Mouse (Mus musculus) lung, postnatal 0 days (tissue): Measurements from ENCODE around the gene Dock10. TPM values are rescaled to one million over a fixed set of nuclear protein-coding genes. Genes with fewer than 3 reads are reported as not detected.

Source experiments
- ATAC-seq: fragments of 200-750 bp; cut with Nextera tagmentation; 2 replicates; pipeline ENCODE4 v1.8.0; 2017; ENCODE audit warnings: moderate library complexity
- DNase-seq: peaks from one replicate; pipeline ENCODE4 v3.0.0-alpha.2; 2016; ENCODE audit warnings: low spot score
- H3K27ac ChIP-seq: fragments of 300-500 bp; sonication (generic); 2 replicates; pipeline ENCODE4 v1.5.1; 2014; ENCODE audit warnings: antibody characterized with exemption, mild to moderate bottlenecking, low read length, mixed read lengths
- H3K27me3 ChIP-seq: fragments of 300-500 bp; sonication (generic); replicated peaks from 2 replicates; pipeline ENCODE4 v1.6.1; 2014; ENCODE audit warnings: low read length, mixed read lengths; ENCODE audit not compliant: insufficient read depth
- H3K36me3 ChIP-seq: fragments of 300-500 bp; sonication (generic); 2 replicates; pipeline ENCODE4 v1.6.1; 2014; ENCODE audit warnings: low read length, mixed read lengths; ENCODE audit not compliant: insufficient read depth
- H3K4me1 ChIP-seq: fragments of 300-500 bp; sonication (generic); 2 replicates; pipeline ENCODE4 v1.6.1; 2014; ENCODE audit warnings: antibody characterized with exemption, low read depth, low read length, mixed read lengths; ENCODE audit not compliant: insufficient read depth
- H3K4me2 ChIP-seq: fragments of 300-500 bp; sonication (generic); replicated peaks from 2 replicates; pipeline ENCODE4 v1.6.1; 2014; ENCODE audit warnings: low read depth, mild to moderate bottlenecking, low read length, moderate library complexity, mixed read lengths
- H3K4me3 ChIP-seq: fragments of 300-500 bp; sonication (generic); 2 replicates; pipeline ENCODE4 v1.5.1; 2014; ENCODE audit warnings: low read depth, low read length
- H3K9ac ChIP-seq: fragments of 300-500 bp; sonication (generic); replicated peaks from 2 replicates; pipeline ENCODE4 v1.6.1; 2014; ENCODE audit warnings: low read depth, mild to moderate bottlenecking
- H3K9me3 ChIP-seq: fragments of 300-500 bp; sonication (generic); 2 replicates; pipeline ENCODE4 v1.6.1; 2016; ENCODE audit warnings: low read length, mixed read lengths
- CTCF ChIP-seq: IDR thresholded peaks from 2 replicates; pipeline ENCODE4 v1.5.1; 2016; ENCODE audit warnings: antibody characterized with exemption, mild to moderate bottlenecking
- EP300 ChIP-seq: IDR thresholded peaks from 2 replicates; pipeline ENCODE4 v1.6.1; 2016; ENCODE audit warnings: antibody characterized with exemption, mild to moderate bottlenecking, control low read depth
- WGBS: fragments of 180-500 bp; shearing (Covaris S2); extraction: QIAGEN DNeasy Blood & Tissue Kit; methylation state at CpG from one replicate; pipeline ENCODE4 v1.1.7; 2014; 5-methylcytosine and 5-hydroxymethylcytosine counted together
- polyA plus RNA-seq: library from polyadenylated mRNA; unstranded; fragments of >200 nt; fragmentation: Nextera tagmentation; extraction: Ambion mirVana; gene quantifications from 2 replicates; pipeline ENCODE4 v1.2.1, GENCODE M21; 2015

Gene Dock10
- polyA plus RNA-seq, 1 experiment from 2014 or later, result 6.0 TPM

DNA sequence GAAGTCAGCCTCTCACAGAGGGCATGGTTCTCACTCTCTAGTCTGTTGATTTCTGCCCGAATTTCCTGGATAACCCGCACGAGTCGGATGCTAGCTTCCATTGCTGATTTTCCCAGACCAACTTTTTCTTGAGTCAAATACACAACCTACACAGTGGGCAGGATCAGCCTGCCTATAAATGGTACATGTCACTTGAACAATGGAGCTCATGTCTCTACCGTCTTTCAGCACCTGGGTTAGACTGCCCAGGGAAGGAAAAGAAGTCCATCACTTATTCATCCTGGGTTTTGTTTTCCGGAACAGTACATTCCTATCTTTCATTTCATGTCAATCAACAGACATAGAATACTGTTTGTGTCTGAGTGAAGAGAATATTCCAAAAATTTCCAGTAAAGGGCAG is 297.0 kb downstream of the Dock10 start, which contains the start of gene Gm45261:
Gene Gm45261, minus strand, starts transcription at position 101 of the 400 bp plus-strand sequence.
- DNase-seq (no peak), ATAC-seq (no peak)
- no peak within 1 kb of the TSS for H3K27ac ChIP-seq
- H3K4me1 ChIP-seq, result no peaks in the 10 kb centered on the region
- H3K9ac ChIP-seq, result no peak within 1 kb of the TSS
- H3K36me3 ChIP-seq, result no peaks in the 10 kb centered on the region
- no peaks in the 10 kb centered on the region for H3K27me3 ChIP-seq
- H3K4me3 ChIP-seq, result no peak within 1 kb of the TSS
- no peaks in the 10 kb centered on the region for H3K9me3 ChIP-seq
- 82% methylated on average over 6 of the region's 6 CpGs for WGBS
- TF ChIP-seq CTCF (no peak), EP300 (no peak)
- H3K4me2 ChIP-seq, result no peak within 1 kb of the TSS

DNA sequence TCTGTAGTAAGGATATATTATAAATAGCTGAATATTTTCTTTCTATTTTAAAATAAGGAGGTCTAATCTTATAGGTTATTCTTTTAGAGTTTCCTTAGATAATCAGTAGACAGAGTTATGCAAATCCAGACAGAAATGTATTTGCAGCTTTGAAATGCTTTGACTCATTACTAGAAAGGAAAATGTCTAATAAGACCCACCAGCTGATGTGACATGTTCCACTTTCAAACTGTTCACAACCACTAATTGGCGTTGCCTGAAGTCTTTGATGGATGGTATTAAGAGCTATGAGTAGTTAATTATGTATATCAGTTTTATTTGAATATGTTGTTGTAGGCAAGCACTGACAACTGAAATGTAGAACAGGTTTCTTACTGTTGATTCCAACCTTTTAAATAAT is 298.4 kb downstream of the Dock10 start:
- WGBS, result 77% methylated on average over 1 of the region's 1 CpGs

DNA sequence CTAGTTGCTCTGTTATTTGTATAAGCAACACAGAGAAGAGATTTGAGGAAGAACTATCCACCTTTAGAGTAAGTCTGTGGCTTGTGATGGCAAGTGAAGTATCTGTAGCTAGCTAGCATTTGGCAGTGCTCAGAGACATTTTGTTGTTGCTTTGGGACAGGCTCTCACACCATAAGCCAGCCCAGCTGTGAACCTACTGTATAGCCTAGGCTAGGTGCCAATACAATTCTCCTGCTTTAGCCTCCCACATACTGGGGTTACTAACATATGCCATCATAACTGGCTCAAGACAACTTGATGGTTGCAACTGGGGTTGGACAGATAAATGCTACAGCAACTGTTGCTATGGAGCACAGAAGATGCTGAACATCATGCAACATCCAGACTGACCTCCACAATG is 298.9 kb downstream of the Dock10 start:
- ATAC-seq (no peak), DNase-seq (no peak)
- no peaks in the 10 kb centered on the region for H3K36me3 ChIP-seq
- H3K4me2 ChIP-seq, result no peak overlapping the region
- H3K9me3 ChIP-seq, result no peaks in the 10 kb centered on the region
- no peaks in the 10 kb centered on the region for H3K27me3 ChIP-seq
- TF ChIP-seq EP300 (no peak), CTCF (no peak)
- no peaks in the 10 kb centered on the region for H3K4me1 ChIP-seq
- H3K9ac ChIP-seq, result no peak overlapping the region
- no peak overlapping the region for H3K27ac ChIP-seq
- H3K4me3 ChIP-seq, result no peak overlapping the region

More for the DNA sequence above, 298.4 kb downstream of the Dock10 start:
- DNase-seq (no peak), ATAC-seq (no peak)
- H3K36me3 ChIP-seq, result no peaks in the 10 kb centered on the region
- H3K27ac ChIP-seq, result no peak overlapping the region
- TF ChIP-seq EP300 (no peak), CTCF (no peak)
- H3K4me1 ChIP-seq, result no peaks in the 10 kb centered on the region
- no peak overlapping the region for H3K4me3 ChIP-seq
- no peaks in the 10 kb centered on the region for H3K27me3 ChIP-seq
- H3K4me2 ChIP-seq, result no peak overlapping the region
- H3K9me3 ChIP-seq, result no peaks in the 10 kb centered on the region
- no peak overlapping the region for H3K9ac ChIP-seq

DNA sequence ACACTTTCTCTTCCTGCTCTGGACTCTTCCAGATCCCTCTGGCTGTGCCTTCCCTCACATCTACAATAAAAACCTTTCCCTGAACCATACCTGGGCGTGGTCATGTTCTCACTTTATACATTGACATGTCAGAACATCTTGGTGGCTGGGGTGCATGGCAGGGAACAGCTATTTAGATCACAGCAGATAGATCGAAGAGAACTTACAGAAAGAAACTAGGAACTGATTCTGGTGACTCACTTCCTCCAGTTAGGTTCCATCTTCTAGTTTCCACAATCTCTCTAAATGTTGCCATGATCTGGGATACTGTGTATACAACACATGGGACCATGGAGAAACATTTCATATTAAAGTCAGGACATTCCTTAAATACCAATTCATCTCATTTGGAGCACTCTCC is 304.4 kb downstream of the Dock10 start:
- H3K9ac ChIP-seq, result no peak overlapping the region
- no peak overlapping the region for H3K27ac ChIP-seq
- DNase-seq, result no peak
- no peak overlapping the region for H3K4me3 ChIP-seq
- no peaks in the 10 kb centered on the region for H3K4me1 ChIP-seq
- no peaks in the 10 kb centered on the region for H3K9me3 ChIP-seq
- ATAC-seq, result no peak
- H3K27me3 ChIP-seq, result no peaks in the 10 kb centered on the region
- H3K4me2 ChIP-seq, result no peak overlapping the region
- TF ChIP-seq CTCF (no peak), EP300 (no peak)
- 58% methylated on average over 2 of the region's 2 CpGs for WGBS
- no peaks in the 10 kb centered on the region for H3K36me3 ChIP-seq

DNA sequence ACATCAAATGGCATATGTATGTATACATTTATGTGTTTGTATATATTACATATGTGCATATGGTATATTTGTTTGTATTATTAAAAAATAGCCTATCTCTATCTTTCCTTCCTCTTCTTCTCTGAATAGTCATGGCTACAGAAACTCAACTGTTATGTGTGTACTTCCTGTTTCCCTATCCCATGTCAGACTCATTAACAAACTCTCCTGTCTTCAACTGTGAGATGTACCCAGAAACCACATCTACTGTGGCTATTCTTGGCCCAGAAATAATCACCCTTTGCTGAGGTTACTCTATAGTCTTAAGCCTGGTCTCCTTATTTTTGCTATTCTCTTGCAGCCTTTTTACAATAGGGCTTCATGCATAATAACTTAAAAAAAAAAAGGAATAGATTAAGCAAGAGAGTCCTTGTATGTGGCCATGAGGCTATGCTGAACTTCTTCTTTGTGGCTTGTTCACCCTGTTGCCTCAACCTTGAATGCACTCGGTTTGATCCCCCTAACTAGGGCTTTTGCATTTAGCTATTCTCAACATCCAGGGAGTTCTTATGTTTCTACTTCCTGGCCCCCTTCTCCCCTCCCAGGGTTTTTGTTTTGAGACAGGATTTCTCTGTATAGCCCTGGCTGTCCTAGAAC is 306.3 kb downstream of the Dock10 start:
- 59% methylated on average over 1 of the region's 1 CpGs for WGBS
- H3K27me3 ChIP-seq, result no peaks in the 10 kb centered on the region
- DNase-seq (peak; percentile 27), ATAC-seq (no peak)
- H3K4me1 ChIP-seq, result no peaks in the 10 kb centered on the region
- no peak overlapping the region for H3K4me3 ChIP-seq
- no peak overlapping the region for H3K4me2 ChIP-seq
- no peaks in the 10 kb centered on the region for H3K9me3 ChIP-seq
- TF ChIP-seq CTCF (no peak), EP300 (no peak)
- H3K36me3 ChIP-seq, result no peaks in the 10 kb centered on the region
- no peak overlapping the region for H3K27ac ChIP-seq
- H3K9ac ChIP-seq, result no peak overlapping the region
